Mouse (Mus musculus): ENCODE results near the gene Ccdc127. TPM values are rescaled to one million over a fixed set of nuclear protein-coding genes. Genes with fewer than 3 reads are reported as not detected.

The Ccdc127 gene
- polyA plus RNA-seq, 2 experiments: 22.0 to 50.3 TPM

DNA sequence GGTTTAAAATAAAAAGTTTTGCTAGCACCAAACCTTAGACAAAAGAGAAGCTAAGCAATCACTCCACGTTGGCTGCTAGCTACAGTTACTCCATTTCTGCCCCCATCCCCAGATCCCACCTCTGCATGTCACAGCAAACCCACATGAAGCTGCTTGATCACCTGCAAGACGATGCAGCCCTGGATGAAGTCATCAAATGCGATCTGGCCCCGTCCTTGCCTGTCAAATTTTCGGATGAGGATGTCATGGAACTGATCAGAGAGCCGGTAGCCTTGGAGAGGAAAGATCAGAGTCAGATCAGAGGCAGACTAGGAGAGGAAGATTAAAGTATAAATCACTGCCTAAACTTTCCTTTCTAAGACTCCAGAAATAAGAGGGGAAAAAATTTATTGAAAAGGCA lies 44.7 kb upstream of the Ccdc127 start:
- Histone ChIP-seq H3K36me3 (ENCODE audit: control insufficient read depth, insufficient read depth, low read length) (peaks cover 73% of the 10 kb centered on the region), H3K4me2 (replicated peaks; ENCODE audit: low read depth, low read length, severe bottlenecking) (no peak overlapping the region), H3K27ac (replicated peaks; ENCODE audit: low read depth, low read length) (no peak overlapping the region), H3K4me3 (replicated peaks; ENCODE audit: low read length) (no peak overlapping the region), H3K27me3 (ENCODE audit: control insufficient read depth, insufficient read depth, low read length) (no peaks in the 10 kb centered on the region), H3K4me1 (ENCODE audit: control insufficient read depth, insufficient read depth, low read length) (no peaks in the 10 kb centered on the region), H3K9me3 (ENCODE audit: control insufficient read depth, low read length) (no peaks in the 10 kb centered on the region), H3K9ac (ENCODE audit: low read depth, low read length, severe bottlenecking) (no peak overlapping the region)
- no peak for TF ChIP-seq POLR2A (IDR thresholded peaks at IDR 0.05; ENCODE audit: borderline replicate concordance, extremely low read depth, insufficient read depth, insufficient read length)
- ATAC-seq (ENCODE audit: low FRiP score, low read depth) (no peak), DNase-seq (ENCODE audit: low spot score) (no peak)
- WGBS: 88% methylated on average over 6 of the region's 6 CpGs

DNA sequence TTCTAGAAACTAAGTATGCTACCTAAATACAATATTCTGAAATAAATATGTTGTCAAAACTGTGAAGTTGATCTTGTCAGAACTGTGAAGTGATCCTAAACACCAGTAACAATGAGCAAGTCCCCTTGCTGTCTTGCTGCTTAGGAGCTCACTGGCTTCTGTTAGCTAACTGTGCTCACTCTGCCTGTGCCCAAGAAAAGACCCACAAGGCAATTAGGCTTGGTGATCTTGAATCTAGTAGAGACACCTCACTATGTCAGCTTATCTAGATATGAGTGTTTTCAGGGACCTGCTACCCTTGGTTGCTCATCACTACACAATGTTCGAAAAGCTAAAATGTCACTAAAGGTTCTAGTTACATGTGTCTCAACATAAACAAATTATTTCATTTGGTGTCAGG lies 44.3 kb upstream of the Ccdc127 start:
- Histone ChIP-seq H3K27me3 (ENCODE audit: control insufficient read depth, insufficient read depth, low read length) (no peaks in the 10 kb centered on the region), H3K4me2 (replicated peaks; ENCODE audit: low read depth, low read length, severe bottlenecking) (no peak overlapping the region), H3K36me3 (ENCODE audit: control insufficient read depth, insufficient read depth, low read length) (peaks cover 77% of the 10 kb centered on the region), H3K4me1 (ENCODE audit: control insufficient read depth, insufficient read depth, low read length) (no peaks in the 10 kb centered on the region), H3K27ac (replicated peaks; ENCODE audit: low read depth, low read length) (no peak overlapping the region), H3K9me3 (ENCODE audit: control insufficient read depth, low read length) (no peaks in the 10 kb centered on the region), H3K9ac (ENCODE audit: low read depth, low read length, severe bottlenecking) (no peak overlapping the region), H3K4me3 (replicated peaks; ENCODE audit: low read length) (no peak overlapping the region)
- ATAC-seq (ENCODE audit: low FRiP score, low read depth) (no peak), DNase-seq (ENCODE audit: low spot score) (no peak)
- 92% methylated on average over 1 of the region's 1 CpGs for WGBS
- TF ChIP-seq POLR2A (IDR thresholded peaks at IDR 0.05; ENCODE audit: borderline replicate concordance, extremely low read depth, insufficient read depth, insufficient read length): no peak

DNA sequence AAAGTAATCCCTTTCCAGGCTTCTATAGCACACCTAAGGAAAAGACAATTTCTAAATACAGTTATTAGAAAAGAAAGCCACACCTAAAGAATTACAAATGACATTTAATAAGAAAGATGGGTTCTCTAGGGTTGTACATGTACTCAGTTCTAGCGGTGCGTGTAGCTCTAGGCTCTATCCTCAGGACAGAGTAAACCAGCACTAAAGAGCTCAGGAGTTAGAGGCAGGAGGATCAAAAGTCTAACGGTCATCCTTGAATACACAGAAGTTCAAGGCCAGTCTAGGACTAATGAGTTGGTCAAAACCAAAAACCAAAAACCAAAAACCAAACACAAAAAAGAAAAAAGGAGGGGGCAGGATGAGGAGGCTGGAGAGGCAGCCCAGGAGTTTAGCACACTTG lies 35.5 kb upstream of the Ccdc127 start:
- Histone ChIP-seq H3K9me3 (ENCODE audit: control insufficient read depth, low read length) (no peaks in the 10 kb centered on the region), H3K4me2 (replicated peaks; ENCODE audit: low read depth, low read length, severe bottlenecking) (no peak overlapping the region)

DNA sequence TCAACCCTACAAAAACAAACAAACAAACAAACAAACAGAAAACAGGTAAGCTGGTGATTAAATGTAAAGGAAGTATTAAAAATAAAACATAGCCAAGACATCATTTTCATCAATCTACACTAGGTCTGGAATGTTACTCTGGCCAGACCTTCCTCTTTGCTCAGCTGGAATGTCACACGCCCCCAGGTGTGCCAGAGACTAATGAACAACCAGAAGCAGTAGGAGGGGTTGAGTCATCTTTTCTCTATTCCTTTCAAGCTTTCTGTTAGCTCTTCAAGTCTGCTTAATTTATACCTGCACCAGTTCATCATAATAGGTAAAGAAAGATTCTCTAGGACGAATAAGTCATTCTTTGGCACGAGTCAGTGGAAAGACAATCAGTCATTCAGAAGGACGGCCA lies 33.7 kb upstream of the Ccdc127 start:
- 30% methylated on average over 4 of the region's 4 CpGs for WGBS
- no peak for TF ChIP-seq POLR2A (IDR thresholded peaks at IDR 0.05; ENCODE audit: borderline replicate concordance, extremely low read depth, insufficient read depth, insufficient read length)
- H3K4me2 ChIP-seq (replicated peaks; ENCODE audit: low read depth, low read length, severe bottlenecking): peak overlapping the region; percentile 70
- no peaks in the 10 kb centered on the region for H3K27me3 ChIP-seq (ENCODE audit: control insufficient read depth, insufficient read depth, low read length)
- no peak for DNase-seq (ENCODE audit: low spot score)
- peaks cover 7% of the 10 kb centered on the region for H3K4me1 ChIP-seq (ENCODE audit: control insufficient read depth, insufficient read depth, low read length)
- no peaks in the 10 kb centered on the region for H3K9me3 ChIP-seq (ENCODE audit: control insufficient read depth, low read length)
- no peak overlapping the region for H3K27ac ChIP-seq (replicated peaks; ENCODE audit: low read depth, low read length)
- H3K36me3 ChIP-seq (ENCODE audit: control insufficient read depth, insufficient read depth, low read length): peaks cover 24% of the 10 kb centered on the region
- peak overlapping the region; percentile 78 for H3K4me3 ChIP-seq (replicated peaks; ENCODE audit: low read length)
- no peak for ATAC-seq (ENCODE audit: low FRiP score, low read depth)
- H3K9ac ChIP-seq (ENCODE audit: low read depth, low read length, severe bottlenecking): peak overlapping the region; percentile 82

More for the DNA sequence above, 35.5 kb upstream of the Ccdc127 start:
- H3K27ac ChIP-seq (replicated peaks; ENCODE audit: low read depth, low read length): no peak overlapping the region
- peaks cover 7% of the 10 kb centered on the region for H3K4me1 ChIP-seq (ENCODE audit: control insufficient read depth, insufficient read depth, low read length)
- no peak for TF ChIP-seq POLR2A (IDR thresholded peaks at IDR 0.05; ENCODE audit: borderline replicate concordance, extremely low read depth, insufficient read depth, insufficient read length)
- no peak for DNase-seq (ENCODE audit: low spot score)
- no peaks in the 10 kb centered on the region for H3K27me3 ChIP-seq (ENCODE audit: control insufficient read depth, insufficient read depth, low read length)
- H3K9ac ChIP-seq (ENCODE audit: low read depth, low read length, severe bottlenecking): no peak overlapping the region
- WGBS: 96% methylated on average over 3 of the region's 3 CpGs
- no peak overlapping the region for H3K4me3 ChIP-seq (replicated peaks; ENCODE audit: low read length)
- ATAC-seq (ENCODE audit: low FRiP score, low read depth): no peak
- H3K36me3 ChIP-seq (ENCODE audit: control insufficient read depth, insufficient read depth, low read length): peaks cover 25% of the 10 kb centered on the region

DNA sequence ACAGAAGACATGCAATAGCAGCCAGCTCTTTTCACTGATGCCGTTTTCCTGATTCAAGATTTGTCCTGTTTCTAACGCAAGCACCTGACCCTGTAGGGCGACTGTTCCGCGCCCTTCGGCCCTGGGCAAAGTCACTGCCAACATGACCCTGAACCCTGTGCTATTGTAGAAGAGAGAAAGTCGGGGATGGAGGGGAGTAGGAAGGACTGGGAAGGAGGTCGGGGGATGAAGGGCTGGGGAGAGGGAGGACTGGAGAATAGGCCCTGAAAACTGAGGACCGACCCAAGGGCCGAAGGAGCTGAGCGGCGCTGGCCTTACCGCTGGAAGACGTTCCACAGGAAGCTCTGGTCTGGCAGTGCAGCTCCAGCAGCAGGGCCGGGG lies 33.3 kb upstream of the Ccdc127 start:
- peak overlapping the region; percentile 70 for H3K4me2 ChIP-seq (replicated peaks; ENCODE audit: low read depth, low read length, severe bottlenecking)
- 2% methylated on average over 15 of the region's 15 CpGs for WGBS
- peak overlapping the region; percentile 73; the same call in 1 of the 2 replicates for H3K27ac ChIP-seq (replicated peaks; ENCODE audit: low read depth, low read length)
- TF ChIP-seq POLR2A (IDR thresholded peaks at IDR 0.05; ENCODE audit: borderline replicate concordance, extremely low read depth, insufficient read depth, insufficient read length): no peak
- peak overlapping the region; percentile 82 for H3K9ac ChIP-seq (ENCODE audit: low read depth, low read length, severe bottlenecking)
- H3K4me1 ChIP-seq (ENCODE audit: control insufficient read depth, insufficient read depth, low read length): peaks cover 7% of the 10 kb centered on the region
- peak overlapping the region; percentile 78 for H3K4me3 ChIP-seq (replicated peaks; ENCODE audit: low read length)
- ATAC-seq (ENCODE audit: low FRiP score, low read depth) (no peak), DNase-seq (ENCODE audit: low spot score) (no peak)
- peaks cover 25% of the 10 kb centered on the region for H3K36me3 ChIP-seq (ENCODE audit: control insufficient read depth, insufficient read depth, low read length)
- H3K9me3 ChIP-seq (ENCODE audit: control insufficient read depth, low read length): no peaks in the 10 kb centered on the region
- no peaks in the 10 kb centered on the region for H3K27me3 ChIP-seq (ENCODE audit: control insufficient read depth, insufficient read depth, low read length)
